Mouse (Mus musculus): Measurements from ENCODE around the gene Mpzl1.

Mpzl1 gene

GRCm38 (mm10) chr1:165655482-165655881 lies 21.1 kb upstream of the Mpzl1 start:
- in situ Hi-C loops (cut with MboI): no loop called here

GRCm38 (mm10) chr1:165655022-165655421 lies 20.7 kb upstream of the Mpzl1 start:
- in situ Hi-C loops (cut with MboI): no loop called here

- in situ Hi-C loops (cut with MboI): no loop called here
Observed at GRCm38 (mm10) chr1:165653126-165653885, 19.0 kb upstream of the Mpzl1 start.

- in situ Hi-C loops (cut with MboI): no loop called here
Observed at GRCm38 (mm10) chr1:165652507-165652906, 18.2 kb upstream of the Mpzl1 start.

- in situ Hi-C loops (cut with MboI): no loop called here
Observed at GRCm38 (mm10) chr1:165651158-165651557, 16.8 kb upstream of the Mpzl1 start.

- in situ Hi-C loops (cut with MboI): loop anchor here (25.0 kb wide), 1 partner anchor 517 kb away; no protein-coding TSS in a partner anchor
Observed at GRCm38 (mm10) chr1:165645102-165645501, 10.8 kb upstream of the Mpzl1 start.

GRCm38 (mm10) chr1:165643735-165644134 lies 9.4 kb upstream of the Mpzl1 start:
- in situ Hi-C loops (cut with MboI): loop anchor here (25.0 kb wide), 1 partner anchor 519 kb away; no protein-coding TSS in a partner anchor

- in situ Hi-C loops (cut with MboI): loop anchor here (25.0 kb wide), 1 partner anchor 519 kb away; no protein-coding TSS in a partner anchor
Observed at GRCm38 (mm10) chr1:165642780-165643311, 8.5 kb upstream of the Mpzl1 start.

GRCm38 (mm10) chr1:165641786-165642771 lies 7.7 kb upstream of the Mpzl1 start:
- in situ Hi-C loops (cut with MboI): loop anchor here (25.0 kb wide), 1 partner anchor 520 kb away; no protein-coding TSS in a partner anchor

- in situ Hi-C loops (cut with MboI): loop anchor here (25.0 kb wide), 1 partner anchor 521 kb away; no protein-coding TSS in a partner anchor
Observed at GRCm38 (mm10) chr1:165641271-165641771, 7.0 kb upstream of the Mpzl1 start.

GRCm38 (mm10) chr1:165636289-165636688 lies 2.0 kb upstream of the Mpzl1 start:
- in situ Hi-C loops (cut with MboI): loop anchor here (25.0 kb wide), 1 partner anchor 526 kb away; no protein-coding TSS in a partner anchor

GRCm38 (mm10) chr1:165635055-165635897 lies 938 bp upstream of the Mpzl1 start:
- in situ Hi-C loops (cut with MboI): loop anchor here (25.0 kb wide), 1 partner anchor 527 kb away; no protein-coding TSS in a partner anchor

- in situ Hi-C loops (cut with MboI): loop anchor here (25.0 kb wide), 1 partner anchor 529 kb away; no protein-coding TSS in a partner anchor
Observed at GRCm38 (mm10) chr1:165633345-165633744, 993 bp downstream of the Mpzl1 start.

- in situ Hi-C loops (cut with MboI): loop anchor here (25.0 kb wide), 1 partner anchor 531 kb away; no protein-coding TSS in a partner anchor
Observed at GRCm38 (mm10) chr1:165631136-165631535, 3.2 kb downstream of the Mpzl1 start.

GRCm38 (mm10) chr1:165629975-165630374 lies 4.4 kb downstream of the Mpzl1 start:
- in situ Hi-C loops (cut with MboI): loop anchor here (25.0 kb wide), 1 partner anchor 532 kb away; no protein-coding TSS in a partner anchor

GRCm38 (mm10) chr1:165628603-165629002 lies 5.7 kb downstream of the Mpzl1 start:
- in situ Hi-C loops (cut with MboI): loop anchor here (25.0 kb wide), 1 partner anchor 534 kb away; no protein-coding TSS in a partner anchor

- in situ Hi-C loops (cut with MboI): loop anchor here (25.0 kb wide), 1 partner anchor 536 kb away; no protein-coding TSS in a partner anchor
Observed at GRCm38 (mm10) chr1:165625896-165626295, 8.4 kb downstream of the Mpzl1 start.

- in situ Hi-C loops (cut with MboI): loop anchor here (25.0 kb wide), 1 partner anchor 537 kb away; no protein-coding TSS in a partner anchor
Observed at GRCm38 (mm10) chr1:165625058-165625457, 9.3 kb downstream of the Mpzl1 start.

- in situ Hi-C loops (cut with MboI): no loop called here
Observed at GRCm38 (mm10) chr1:165618201-165618624, 16.1 kb downstream of the Mpzl1 start.
